Mouse (Mus musculus): Measurements from ENCODE around the gene Abca12.

- no peak for TF ChIP-seq CTCF (IDR thresholded peaks at IDR 0.05; ENCODE audit: low read depth)
- TF ChIP-seq EP300 (IDR thresholded peaks at IDR 0.05; ENCODE audit: low read depth) = no peak
Measured at GRCm38 (mm10) chr1:71235335-71235734, 179.4 kb downstream of the Abca12 start.

Measured in liver, embryonic 14.5 days (tissue).